ENCODE assay signal across 8 mouse cellular contexts in the genomic region with DNA sequence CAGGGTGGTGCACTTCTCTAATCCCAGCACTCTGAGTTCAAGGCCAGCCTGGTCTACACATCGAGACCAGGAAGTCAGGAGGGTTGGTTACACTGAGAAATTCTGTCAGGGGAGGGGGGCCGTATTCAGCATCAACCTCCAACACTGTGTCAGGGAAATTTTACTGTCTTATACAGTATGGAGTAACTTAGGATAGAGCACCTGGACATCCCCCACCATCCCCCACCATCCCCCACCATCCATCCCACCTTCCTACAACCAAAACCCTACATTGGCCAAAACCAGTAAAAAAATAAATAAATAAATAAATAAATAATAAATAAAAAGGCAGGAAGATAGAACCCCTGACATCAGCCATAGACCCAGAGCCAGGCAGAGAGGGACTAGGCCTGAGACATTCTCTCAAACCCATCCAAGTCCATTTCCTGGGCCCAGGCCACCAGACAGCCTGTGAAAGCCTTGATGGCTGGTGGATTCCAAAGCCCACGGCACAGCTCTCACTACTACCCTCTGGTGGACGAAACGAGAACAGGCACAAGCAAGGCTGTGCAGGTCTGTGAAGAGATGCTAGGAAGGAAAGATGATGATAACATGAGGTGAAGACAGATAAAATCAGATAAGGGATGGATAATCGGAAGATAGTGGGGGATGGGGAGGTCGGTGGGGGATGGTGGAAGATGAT. TPM values are rescaled to one million over a fixed set of nuclear protein-coding genes. Genes with fewer than 3 reads are reported as not detected.
DNase-seq lines count a peak whose midpoint lies in the region; ATAC-seq and TF ChIP-seq lines count a peak whose summit lies in the region.

No protein-coding gene starts in this region.

- H3K4me1 ChIP-seq in forebrain, postnatal 0 days (ENCODE audit: insufficient read depth): 0 out of 2 replicates have a peak, but pooled peaks cover 2% of the 10 kb centered on the region
- no peaks in the 10 kb centered on the region for H3K4me1 ChIP-seq in small intestine, adult 2 months (ENCODE audit: control insufficient read depth, insufficient read depth, insufficient read length, low read length)

- TF ChIP-seq POLR2A in small intestine, adult 2 months (IDR thresholded peaks at IDR 0.05; ENCODE audit: low read depth, low read length): no peak

- intact Hi-C loops in left cerebral cortex, adult 2 months (cut with DNase I): loop anchor here (1.0 kb wide), 1 partner anchor 54 kb away; no protein-coding TSS in a partner anchor

- H3K9ac ChIP-seq in forebrain, postnatal 0 days: no peak overlapping the region

- H3K36me3 ChIP-seq in forebrain, postnatal 0 days (ENCODE audit: insufficient read depth): no peaks in the 10 kb centered on the region
- H3K36me3 ChIP-seq in small intestine, adult 2 months (ENCODE audit: control insufficient read depth, insufficient read depth, low read length): no peaks in the 10 kb centered on the region

- H3K27me3 ChIP-seq in forebrain, postnatal 0 days (ENCODE audit: insufficient read depth, low read length): no peaks in the 10 kb centered on the region
- no peaks in the 10 kb centered on the region for H3K27me3 ChIP-seq in small intestine, adult 2 months (ENCODE audit: control insufficient read depth, insufficient read depth, low read length)

- peak; percentile 72 to 87 for DNase-seq in left cerebral cortex, adult 2 months (ENCODE audit: extremely low spot score in 1 of 2, low spot score in 2 of 2)
- DNase-seq in left cerebral cortex, adult 8-10 months (ENCODE audit: low spot score in 2 of 2): no peak
- DNase-seq in cerebellum, adult 18-20 months: peak; percentile 83 to 84
- peak; percentile 88 for DNase-seq in forebrain, postnatal 0 days
- DNase-seq in hindlimb bud, embryonic 11.5 days (ENCODE audit: extremely low spot score, low read depth, low spot score): peak; percentile 64
- DNase-seq in layer of hippocampus, postnatal 36 days: peak; percentile 66 to 68
- DNase-seq in mesoderm, embryonic 11.5 days (ENCODE audit: low read depth, low spot score): peak; percentile 85

- peak; percentile 90 for TF ChIP-seq CTCF in left cerebral cortex, adult 2 months (IDR thresholded peaks at IDR 0.05)
- peak; percentile 96 for TF ChIP-seq CTCF in forebrain, postnatal 0 days (IDR thresholded peaks at IDR 0.05; ENCODE audit: low read depth)
- peak; percentile 89; the same call in 1 of the 2 replicates for TF ChIP-seq CTCF in small intestine, adult 2 months (IDR thresholded peaks at IDR 0.05; ENCODE audit: extremely low read depth, insufficient read length, insufficient replicate concordance, low read depth, low read length)

- no peaks in the 10 kb centered on the region for H3K9me3 ChIP-seq in forebrain, postnatal 0 days (ENCODE audit: low read length)

- no peak overlapping the region for H3K4me2 ChIP-seq in forebrain, postnatal 0 days (ENCODE audit: low read depth)

- 30% methylated on average over 7 of the region's 7 CpGs for WGBS in forebrain, postnatal 0 days
- 27% methylated on average over 7 of the region's 7 CpGs for WGBS in small intestine, adult 2 months

- no peak overlapping the region for H3K4me3 ChIP-seq in left cerebral cortex, adult 2 months
- no peak overlapping the region for H3K4me3 ChIP-seq in forebrain, postnatal 0 days (ENCODE audit: low read depth, low read length)
- no peak overlapping the region for H3K4me3 ChIP-seq in small intestine, adult 2 months (ENCODE audit: low read depth, low read length)

- no peak overlapping the region for H3K27ac ChIP-seq in left cerebral cortex, adult 2 months
- no peak overlapping the region for H3K27ac ChIP-seq in forebrain, postnatal 0 days (ENCODE audit: low read depth, low read length)
- H3K27ac ChIP-seq in small intestine, adult 2 months (ENCODE audit: insufficient read depth, low read depth, low read length): no peak overlapping the region

- ATAC-seq in forebrain, postnatal 0 days: peak; percentile 70

RNA-seq across cellular contexts. Expression of gene Odf3l2, which starts 3.7 kb away (rescaled TPM):
- total RNA-seq in left cerebral cortex, adult 2 months (2021): under 1 TPM in 1 of 2 experiments, not detected in 1; 0.27 TPM
- under 1 TPM; 0.42 to 0.70 (median 0.47) TPM for total RNA-seq in left cerebral cortex, adult 8-10 months (2022)
- 0.38 and 0.52 TPM in 2 replicates for total RNA-seq in forebrain, postnatal 0 days (2014; rRNA removed)
- 0.44 and 0.81 TPM in 2 replicates for polyA plus RNA-seq in forebrain, postnatal 0 days (2015; fragmentation: Nextera tagmentation; extraction: Ambion mirVana)
- under 1 TPM in 1 of 2 experiments, not detected in 1; 0.61 TPM for total RNA-seq in layer of hippocampus, postnatal 36 days (2021)
- polyA plus RNA-seq in small intestine, adult 2 months (2012; rRNA removed): not detected in 2 replicates

RNA-seq across cellular contexts. Expression of gene Shc2, which starts 11.5 kb away (rescaled TPM):
- total RNA-seq in left cerebral cortex, adult 2 months (2021): 10 to 100 TPM; 47.8 to 48.1 TPM
- total RNA-seq in left cerebral cortex, adult 8-10 months (2022): 10 to 100 TPM; 40.2 to 48.4 (median 43.4) TPM
- 45.3 and 54.7 TPM in 2 replicates for total RNA-seq in forebrain, postnatal 0 days (2014; rRNA removed)
- 11.3 and 16.9 TPM in 2 replicates for polyA plus RNA-seq in forebrain, postnatal 0 days (2015; fragmentation: Nextera tagmentation; extraction: Ambion mirVana)
- 10 to 100 TPM; 44.0 to 44.8 TPM for total RNA-seq in layer of hippocampus, postnatal 36 days (2021)
- 1.6 TPM in 2 replicates for polyA plus RNA-seq in small intestine, adult 2 months (2012; rRNA removed)

RNA-seq across cellular contexts. Expression of gene Madcam1, which starts 15.1 kb away (rescaled TPM):
- not detected for total RNA-seq in left cerebral cortex, adult 2 months (2021)
- under 1 TPM in 1 of 4 experiments, not detected in 3; 0.35 TPM for total RNA-seq in left cerebral cortex, adult 8-10 months (2022)
- total RNA-seq in forebrain, postnatal 0 days (2014; rRNA removed): 0.38 and 0.95 TPM in 2 replicates
- 0.67 and 0.70 TPM in 2 replicates for polyA plus RNA-seq in forebrain, postnatal 0 days (2015; fragmentation: Nextera tagmentation; extraction: Ambion mirVana)
- total RNA-seq in layer of hippocampus, postnatal 36 days (2021): not detected
- polyA plus RNA-seq in small intestine, adult 2 months (2012; rRNA removed): 9.9 and 20.7 TPM in 2 replicates

RNA-seq across cellular contexts. Expression of gene Tpgs1, which starts 20.0 kb away (rescaled TPM):
- 10 to 100 TPM; 79.3 to 80.6 TPM for total RNA-seq in left cerebral cortex, adult 2 months (2021)
- total RNA-seq in left cerebral cortex, adult 8-10 months (2022): 10 to 100 TPM; 65.1 to 74.5 (median 69.8) TPM
- total RNA-seq in forebrain, postnatal 0 days (2014; rRNA removed): 64.2 and 91.5 TPM in 2 replicates
- polyA plus RNA-seq in forebrain, postnatal 0 days (2015; fragmentation: Nextera tagmentation; extraction: Ambion mirVana): 128 and 148 TPM in 2 replicates
- 10 to 100 TPM; 64.6 to 68.3 TPM for total RNA-seq in layer of hippocampus, postnatal 36 days (2021)
- polyA plus RNA-seq in small intestine, adult 2 months (2012; rRNA removed): 76.0 and 138 TPM in 2 replicates

RNA-seq across cellular contexts. Expression of gene Cdc34, which starts 32.8 kb away (rescaled TPM):
- total RNA-seq in left cerebral cortex, adult 2 months (2021): 10 to 100 TPM; 80.7 to 84.8 TPM
- total RNA-seq in left cerebral cortex, adult 8-10 months (2022): 10 to 100 TPM; 65.7 to 72.5 (median 70.4) TPM
- 61.9 and 69.9 TPM in 2 replicates for total RNA-seq in forebrain, postnatal 0 days (2014; rRNA removed)
- 67.9 and 76.5 TPM in 2 replicates for polyA plus RNA-seq in forebrain, postnatal 0 days (2015; fragmentation: Nextera tagmentation; extraction: Ambion mirVana)
- 10 to 100 TPM; 67.0 to 70.2 TPM for total RNA-seq in layer of hippocampus, postnatal 36 days (2021)
- polyA plus RNA-seq in small intestine, adult 2 months (2012; rRNA removed): 101 and 163 TPM in 2 replicates

Comparison
In these comparisons a context has a peak if more than half of its experiments do, and no peak if none do; other contexts are left out.
1. DNase-seq: peak in left cerebral cortex, adult 2 months (2 of 2), cerebellum, adult 18-20 months (2 of 2), forebrain, postnatal 0 days (single experiment), hindlimb bud, embryonic 11.5 days (single experiment), layer of hippocampus, postnatal 36 days (2 of 2) and mesoderm, embryonic 11.5 days (single experiment); none in left cerebral cortex, adult 8-10 months (0 of 2).
2. Peak in every context shown above with its lines, with median percentiles within 50 percentile points of each other: CTCF ChIP-seq.